In the genomic region with DNA sequence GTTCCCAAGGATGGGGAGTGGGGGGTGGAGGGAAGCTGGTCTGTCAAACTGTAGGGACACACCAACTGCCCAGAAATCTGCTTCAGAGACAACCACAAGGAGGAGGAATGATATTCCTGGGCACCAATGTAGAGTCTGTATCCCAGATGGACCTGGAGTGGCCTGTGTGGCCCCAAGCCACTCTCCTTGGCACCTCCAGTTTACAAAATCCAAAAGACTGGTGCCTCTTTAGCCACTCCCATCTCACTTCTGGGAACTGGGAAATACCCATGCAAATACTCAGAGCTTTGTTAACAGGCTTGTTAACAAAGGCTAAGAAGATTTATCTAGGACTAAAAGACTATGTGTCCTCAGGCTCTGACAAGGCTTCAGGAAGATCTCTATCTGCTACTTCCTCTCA, we compare ENCODE assay signal across 10 mouse cellular contexts. TPM values are rescaled to one million over a fixed set of nuclear protein-coding genes. Genes with fewer than 3 reads are reported as not detected.
DNase-seq lines count a peak whose midpoint lies in the region; ATAC-seq and TF ChIP-seq lines count a peak whose summit lies in the region.
"Had no signal": no experiment of that assay in that cellular context is flagged by ENCODE, and none has a peak within 500 bp of the region (broad histone marks: within the 10 kb centered on the region; RNA-seq: fewer than 3 reads in every experiment).

No protein-coding gene starts in this region.

- H3K4me3 ChIP-seq in heart, embryonic 14.5 days (ENCODE audit: control insufficient read depth in 1 of 2, insufficient read depth in 1 of 2, low read depth in 1 of 2, low read length in 2 of 2), result no peak overlapping the region
- H3K4me3 ChIP-seq in testis, adult 2 months (ENCODE audit: control insufficient read depth, low read depth, low read length), result no peak overlapping the region
- no peak overlapping the region for H3K4me3 ChIP-seq in hindbrain, embryonic 15.5 days
- H3K4me3 ChIP-seq in stomach, postnatal 0 days (ENCODE audit: low read depth, low read length), result no peak overlapping the region
- H3K4me3 ChIP-seq: limb, embryonic 13.5 days had no signal

- no peak for ATAC-seq in heart, embryonic 14.5 days (ENCODE audit: insufficient number of reproducible peaks, insufficient read depth, low FRiP score, low read depth)
- ATAC-seq in hindbrain, embryonic 15.5 days (ENCODE audit: low FRiP score, low read depth), result no peak
- no peak for ATAC-seq in stomach, postnatal 0 days (ENCODE audit: low FRiP score, low TSS enrichment)

- intact Hi-C loops in heart, postnatal 36 days (cut with DNase I), result no loop called here

- TF ChIP-seq EP300 in stomach, postnatal 0 days (optimal IDR thresholded peaks at IDR 0.05), result no peak

- H3K4me2 ChIP-seq in heart, embryonic 14.5 days (ENCODE audit: low read length), result no peak overlapping the region
- no peak overlapping the region for H3K4me2 ChIP-seq in hindbrain, embryonic 15.5 days
- H3K4me2 ChIP-seq in stomach, postnatal 0 days (replicated peaks; ENCODE audit: low read depth), result no peak overlapping the region
- H3K4me2 ChIP-seq: limb, embryonic 13.5 days had no signal

- TF ChIP-seq CTCF in testis, adult 2 months (IDR thresholded peaks at IDR 0.05; ENCODE audit: control insufficient read depth, insufficient read depth, insufficient replicate concordance, low read depth, low read length), result no peak
- TF ChIP-seq CTCF in stomach, postnatal 0 days (IDR thresholded peaks at IDR 0.05; ENCODE audit: low read depth), result no peak

- DNase-seq in heart, postnatal 36 days, result no peak
- DNase-seq in testis, postnatal 10 days (ENCODE audit: low spot score), result no peak
- no peak for DNase-seq in stomach, postnatal 0 days (ENCODE audit: low spot score)
- DNase-seq in layer of hippocampus, adult 9-11 months, result no peak
- DNase-seq in yolk sac, embryonic 10.5 days (ENCODE audit: low spot score), result no peak
- DNase-seq: gastrocnemius, postnatal 25 days had no signal

- peaks cover 22 to 79% of the 10 kb centered on the region in 2 experiments for H3K4me1 ChIP-seq in heart, embryonic 14.5 days (ENCODE audit: control insufficient read depth in 2 of 2, insufficient read depth in 2 of 2, low read length in 2 of 2)
- H3K4me1 ChIP-seq in testis, adult 2 months (ENCODE audit: control insufficient read depth, insufficient read depth, low read length), result no peaks in the 10 kb centered on the region; the same call in 1 of the 2 replicates
- peaks cover 30% of the 10 kb centered on the region for H3K4me1 ChIP-seq in hindbrain, embryonic 15.5 days (replicated peaks)
- H3K4me1 ChIP-seq in stomach, postnatal 0 days (replicated peaks; ENCODE audit: control insufficient read depth, insufficient read depth), result no peaks in the 10 kb centered on the region; the same call in 1 of the 2 replicates
- H3K4me1 ChIP-seq: limb, embryonic 13.5 days had no signal

- H3K36me3 ChIP-seq in heart, embryonic 14.5 days (ENCODE audit: control insufficient read depth, insufficient read depth, low read length), result peaks cover 24% of the 10 kb centered on the region
- H3K36me3 ChIP-seq in testis, adult 2 months (ENCODE audit: control insufficient read depth, insufficient read depth, low read length), result no peaks in the 10 kb centered on the region; the same call in 1 of the 2 replicates
- no peaks in the 10 kb centered on the region for H3K36me3 ChIP-seq in hindbrain, embryonic 15.5 days
- H3K36me3 ChIP-seq in stomach, postnatal 0 days (ENCODE audit: control insufficient read depth, insufficient read depth, low read length), result no peaks in the 10 kb centered on the region

- H3K9ac ChIP-seq in heart, embryonic 14.5 days (ENCODE audit: low read length), result peak overlapping the region; percentile 26; the same call in 1 of the 2 replicates
- H3K9ac ChIP-seq in hindbrain, embryonic 15.5 days, result no peak overlapping the region
- no peak overlapping the region for H3K9ac ChIP-seq in stomach, postnatal 0 days (ENCODE audit: low read length)
- H3K9ac ChIP-seq: limb, embryonic 13.5 days had no signal

- H3K27me3 ChIP-seq in heart, embryonic 14.5 days (ENCODE audit: control insufficient read depth, insufficient read depth, low read length), result no peaks in the 10 kb centered on the region
- H3K27me3 ChIP-seq in testis, adult 2 months (ENCODE audit: control insufficient read depth, insufficient read depth, low read length), result no peaks in the 10 kb centered on the region
- no peaks in the 10 kb centered on the region for H3K27me3 ChIP-seq in hindbrain, embryonic 15.5 days
- no peaks in the 10 kb centered on the region for H3K27me3 ChIP-seq in stomach, postnatal 0 days (ENCODE audit: control insufficient read depth, insufficient read depth, low read length)
- H3K27me3 ChIP-seq: limb, embryonic 13.5 days had no signal

- TF ChIP-seq POLR2A in testis, adult 2 months (IDR thresholded peaks at IDR 0.05; ENCODE audit: control insufficient read depth, low read depth, low read length), result no peak

- H3K9me3 ChIP-seq in heart, embryonic 14.5 days (ENCODE audit: control insufficient read depth, low read length), result no peaks in the 10 kb centered on the region
- H3K9me3 ChIP-seq in hindbrain, embryonic 15.5 days, result no peaks in the 10 kb centered on the region
- H3K9me3 ChIP-seq in stomach, postnatal 0 days (ENCODE audit: control insufficient read depth, low read length), result no peaks in the 10 kb centered on the region
- H3K9me3 ChIP-seq: limb, embryonic 13.5 days had no signal

- H3K27ac ChIP-seq in heart, embryonic 14.5 days (replicated peaks in 1 of 2; ENCODE audit: control insufficient read depth in 1 of 2, insufficient read depth in 1 of 2, low read depth in 2 of 2, low read length in 2 of 2), result peak overlapping the region; percentile 13 to 67
- H3K27ac ChIP-seq in testis, adult 2 months (ENCODE audit: control insufficient read depth, insufficient read depth, low read depth, low read length), result peak overlapping the region; percentile 63
- 0 out of 2 replicates have a peak overlapping the region, but pooled peaks have one; percentile 48 for H3K27ac ChIP-seq in hindbrain, embryonic 15.5 days (replicated peaks)
- H3K27ac ChIP-seq in stomach, postnatal 0 days (replicated peaks), result peak overlapping the region; percentile 81
- H3K27ac ChIP-seq: limb, embryonic 13.5 days had no signal

RNA-seq across cellular contexts. Expression of gene Rnf216, which starts 54.1 kb away (rescaled TPM):
- polyA plus RNA-seq in heart, embryonic 14.5 days (2014; fragmentation: Nextera tagmentation; extraction: Ambion mirVana), result 23.2 and 26.5 TPM in 2 replicates
- 10 to 100 TPM; 27.1 to 28.0 TPM for total RNA-seq in heart, postnatal 36 days (2021)
- polyA plus RNA-seq in testis, adult 2 months (2012; rRNA removed), result 58.3 and 60.4 TPM in 2 replicates
- 30.4 and 30.8 TPM in 2 replicates for polyA plus RNA-seq in hindbrain, embryonic 15.5 days (2015; fragmentation: Nextera tagmentation; extraction: Ambion mirVana)
- polyA plus RNA-seq in stomach, postnatal 0 days (2015; fragmentation: Nextera tagmentation; extraction: Ambion mirVana), result 15.4 and 15.6 TPM in 2 replicates
